Mouse (Mus musculus) neural tube, embryonic 10.5 days (tissue): Measurements from ENCODE around the gene Foxp1.

Experiments
- DNase-seq: peaks from one replicate; pipeline ENCODE4 v3.0.0-alpha.2; 2017; ENCODE audit warnings: low spot score; ENCODE audit errors: extremely low spot score

The Foxp1 gene

DNA sequence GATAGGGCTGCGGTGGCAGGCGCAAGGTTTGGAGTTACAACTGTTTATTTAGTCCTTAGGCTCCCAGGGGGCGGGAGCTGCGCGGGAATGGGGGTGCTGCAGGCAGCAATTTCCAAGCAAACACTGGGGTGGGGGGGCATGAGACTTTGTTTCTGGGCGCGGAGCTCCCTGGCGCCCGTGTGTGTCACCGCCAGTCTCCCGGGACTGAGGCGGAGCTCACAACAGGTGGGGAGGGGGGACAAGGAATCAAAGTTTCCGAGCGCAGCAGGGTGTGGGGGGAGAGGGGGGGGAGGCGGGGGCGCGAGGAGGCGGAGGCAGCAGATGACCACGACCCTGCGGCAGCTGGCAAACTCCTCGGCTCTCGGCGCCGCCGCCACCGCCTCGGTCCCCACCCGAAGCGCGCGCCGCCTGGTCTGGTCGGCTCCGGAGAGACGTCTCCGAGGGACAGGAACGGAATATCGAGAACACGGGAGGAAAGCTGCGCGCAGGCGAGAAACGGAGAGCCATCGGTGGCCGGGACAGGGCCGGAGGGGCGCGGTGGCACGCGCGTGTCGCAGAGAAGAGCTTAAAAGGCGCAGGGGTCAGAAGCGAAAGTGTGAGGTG, 1.4 kb downstream of the Foxp1 start:
- no peak for DNase-seq

GRCm38 (mm10) chr6:99520676-99521037, 1.9 kb downstream of the Foxp1 start:
- DNase-seq, result peak; percentile 82

- DNase-seq, result no peak
Measured at GRCm38 (mm10) chr6:99519806-99520675, 2.5 kb downstream of the Foxp1 start.

GRCm38 (mm10) chr6:99519052-99519451, 3.5 kb downstream of the Foxp1 start:
- no peak for DNase-seq

- no peak for DNase-seq
Measured at GRCm38 (mm10) chr6:99515667-99516199, 6.8 kb downstream of the Foxp1 start.

GRCm38 (mm10) chr6:99511862-99512261, 10.7 kb downstream of the Foxp1 start:
- DNase-seq, result no peak

DNA sequence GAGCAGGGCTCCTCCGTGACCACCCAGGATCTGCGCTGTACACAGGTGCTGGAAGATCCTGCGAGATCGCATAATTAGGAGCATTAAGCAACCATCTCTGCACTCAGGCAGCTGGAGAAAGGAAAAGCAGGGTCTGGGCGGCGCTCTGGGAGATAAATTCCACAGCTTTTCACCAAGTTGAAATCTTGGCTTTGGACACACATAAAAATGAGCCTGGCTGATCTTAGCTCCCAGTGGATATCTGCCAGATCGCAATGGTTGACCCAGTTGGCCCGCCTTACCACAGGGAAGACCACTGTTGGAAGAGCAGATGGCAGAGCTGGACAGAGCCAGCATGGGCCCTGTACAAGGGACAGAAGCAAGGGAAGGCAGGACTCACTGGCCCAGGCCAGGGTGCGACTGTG, 13.3 kb downstream of the Foxp1 start:
- no peak for DNase-seq

GRCm38 (mm10) chr6:99506816-99507215, 15.7 kb downstream of the Foxp1 start:
- no peak for DNase-seq

GRCm38 (mm10) chr6:99503741-99504140, 18.8 kb downstream of the Foxp1 start:
- DNase-seq, result no peak

DNA sequence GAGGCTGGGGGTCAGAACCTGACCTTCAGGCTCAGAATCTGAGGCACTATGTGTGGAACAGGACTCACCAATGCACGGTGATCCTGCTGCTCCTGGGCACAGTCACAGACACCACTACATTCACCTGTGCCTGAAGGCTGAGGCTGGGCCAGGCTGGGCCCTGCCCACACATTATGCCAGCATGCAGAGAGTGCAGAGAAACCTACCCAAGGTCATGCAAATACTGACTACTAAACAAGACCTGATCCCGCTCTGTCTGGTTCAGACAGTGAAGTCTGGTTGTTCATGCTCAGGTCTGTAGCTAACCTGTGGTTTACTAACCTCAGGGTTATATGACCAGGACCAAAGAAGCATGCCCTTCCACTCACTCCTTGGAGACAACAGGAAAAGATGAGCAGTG, 19.8 kb downstream of the Foxp1 start:
- no peak for DNase-seq

- DNase-seq, result no peak
Measured at GRCm38 (mm10) chr6:99502314-99502713, 20.2 kb downstream of the Foxp1 start.

DNA sequence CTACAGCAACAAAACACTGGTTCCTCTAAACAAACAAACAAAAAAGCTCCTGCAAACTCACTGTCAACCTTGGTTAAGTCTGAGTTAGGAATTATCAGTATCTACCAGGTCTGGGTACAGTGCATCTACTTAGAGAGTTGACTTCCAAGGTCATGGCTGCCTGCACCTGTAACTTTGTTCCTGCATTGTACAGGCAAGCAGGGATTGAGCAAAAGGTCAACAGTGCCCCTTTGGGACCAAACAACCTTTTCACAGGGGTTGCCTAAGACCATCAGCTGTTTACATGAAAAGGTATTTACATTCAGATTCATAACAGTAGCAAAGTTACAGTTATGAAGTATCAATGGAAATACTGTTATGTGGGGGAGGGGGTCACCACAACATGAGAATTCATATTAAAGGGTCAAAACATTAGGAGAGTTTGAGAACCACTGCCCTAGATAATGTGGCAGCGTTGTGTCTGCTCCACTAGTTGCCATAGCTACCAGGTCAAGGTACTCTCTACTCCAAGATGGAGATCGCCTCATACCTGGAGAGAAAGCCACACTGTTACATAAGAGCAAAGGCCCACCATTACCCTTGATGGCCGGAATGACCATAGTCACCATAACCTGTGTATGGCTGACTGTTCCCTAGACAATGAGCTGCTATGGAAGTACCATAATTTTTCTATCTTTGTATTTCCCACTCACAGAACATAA, 21.8 kb downstream of the Foxp1 start:
- no peak for DNase-seq

GRCm38 (mm10) chr6:99498082-99498481, 24.4 kb downstream of the Foxp1 start:
- no peak for DNase-seq

GRCm38 (mm10) chr6:99496114-99496513, 26.4 kb downstream of the Foxp1 start:
- no peak for DNase-seq

DNA sequence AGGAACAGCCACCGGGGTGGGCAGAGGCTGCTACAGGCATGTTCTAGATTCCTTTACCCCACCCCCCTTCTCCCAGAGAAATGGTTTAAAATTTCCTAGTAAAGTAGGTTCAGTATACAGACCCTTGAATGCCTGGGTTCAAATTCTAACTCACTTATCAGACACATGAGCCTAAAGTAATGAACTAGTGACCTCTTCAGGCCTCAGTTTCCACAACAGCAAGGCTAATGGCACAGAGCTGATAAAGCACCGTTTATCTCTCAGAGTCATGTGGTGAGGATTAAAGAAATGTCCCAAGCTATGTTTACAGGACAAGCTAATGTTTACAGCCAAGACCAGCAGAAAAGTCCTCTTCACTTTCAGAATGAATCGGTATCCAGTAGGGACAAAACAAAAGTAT, 29.6 kb downstream of the Foxp1 start:
- DNase-seq, result no peak

DNA sequence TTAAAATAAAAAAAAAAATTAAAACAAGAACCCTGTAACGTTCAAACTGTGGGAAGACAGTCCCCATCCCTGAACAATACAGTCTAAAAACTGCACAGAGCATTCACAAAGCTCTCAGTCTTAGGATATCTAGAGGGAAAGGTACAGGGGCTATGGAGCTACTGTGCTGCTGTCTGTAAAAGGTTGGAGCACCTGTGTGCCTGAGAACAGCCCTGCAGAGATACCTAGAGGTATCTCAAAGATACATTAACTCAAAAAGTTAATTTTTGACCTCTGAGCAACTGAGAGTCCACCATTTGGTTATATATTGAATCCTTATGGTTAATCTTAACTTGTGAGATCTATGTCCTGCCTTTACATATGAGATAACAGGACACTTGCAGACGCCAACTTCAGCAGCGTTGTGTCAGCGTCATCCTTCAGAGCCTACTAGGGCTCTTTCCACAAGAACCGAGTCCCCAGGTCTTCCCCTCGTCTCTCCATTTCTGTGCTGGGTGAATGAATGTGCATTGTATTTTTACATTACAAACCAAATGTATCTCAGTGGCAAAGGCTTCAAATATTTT, 30.5 kb downstream of the Foxp1 start:
- no peak for DNase-seq

GRCm38 (mm10) chr6:99491146-99491545, 31.4 kb downstream of the Foxp1 start:
- no peak for DNase-seq

DNA sequence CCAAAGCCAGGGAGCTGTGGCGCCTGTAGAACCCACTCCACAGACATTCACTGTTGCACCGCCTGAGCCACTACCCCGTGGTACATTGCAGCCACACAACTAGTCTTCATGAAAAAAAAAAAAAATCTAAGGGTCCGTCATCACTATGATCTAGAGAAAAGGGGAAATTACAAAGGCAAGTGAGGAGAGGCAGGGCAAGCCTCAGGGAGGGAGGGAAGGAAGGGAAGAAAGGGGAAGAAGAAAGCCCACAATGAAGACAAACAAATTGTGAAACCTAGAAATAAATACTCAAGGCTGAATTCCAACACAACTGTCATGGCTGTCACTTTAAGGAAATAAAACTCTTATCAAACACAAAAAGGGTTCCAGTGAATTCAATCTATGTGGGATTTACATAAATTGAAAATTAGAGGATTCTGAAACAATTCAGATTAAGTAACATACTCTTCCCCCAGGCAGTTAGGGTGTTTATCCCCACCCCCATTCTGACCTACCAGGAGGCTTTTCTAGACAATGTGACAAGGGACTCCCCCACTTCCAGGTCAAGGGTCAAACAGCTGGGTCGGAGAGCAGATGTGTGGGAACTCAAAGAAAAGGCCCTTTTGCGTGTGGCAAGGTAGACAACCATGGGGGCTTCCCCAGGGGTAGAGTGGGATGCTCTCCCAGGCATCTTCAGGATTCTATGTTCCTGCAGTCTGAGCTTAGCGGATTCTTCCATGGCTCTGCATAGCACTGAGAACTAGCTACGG, 32.4 kb downstream of the Foxp1 start:
- no peak for DNase-seq

GRCm38 (mm10) chr6:99489423-99489822, 33.1 kb downstream of the Foxp1 start:
- DNase-seq, result no peak

GRCm38 (mm10) chr6:99485884-99486640, 36.5 kb downstream of the Foxp1 start:
- peak; percentile 30 for DNase-seq
